Mouse (Mus musculus): ENCODE data around the gene Padi4. TPM values are rescaled to one million over a fixed set of nuclear protein-coding genes. Genes with fewer than 3 reads are reported as not detected.
A peak's percentile ranks its signal among the peaks of the same experiment; 100 is the strongest.

Gene Padi4
- total and polyA plus RNA-seq, 3 experiments, result 0.70 to 2.6 (median 2.5) TPM

DNA sequence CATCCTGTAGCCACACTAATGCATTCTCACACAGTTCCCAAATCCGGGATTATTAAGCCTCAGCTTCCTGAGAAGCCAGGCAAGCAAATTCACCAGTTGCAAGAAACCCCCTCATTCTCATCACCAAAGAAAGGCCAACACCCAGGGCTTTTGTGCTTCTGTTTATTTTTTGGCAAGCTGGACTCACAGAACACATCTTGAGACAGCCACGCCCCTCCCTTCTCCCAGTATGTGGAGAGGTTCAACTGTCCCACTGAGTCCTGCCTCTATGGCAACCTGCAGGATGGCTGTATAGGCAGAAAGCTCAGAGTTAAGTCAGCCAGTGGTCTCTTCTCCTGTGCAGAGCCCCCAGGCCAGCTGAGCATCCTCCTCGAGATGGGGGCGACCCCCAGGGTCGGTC is 11.2 kb upstream of the Padi4 start:
- H3K4me1 ChIP-seq (ENCODE audit: control insufficient read depth, insufficient read depth, low read length), result no peaks in the 10 kb centered on the region
- TF ChIP-seq EP300 (IDR thresholded peaks at IDR 0.05; ENCODE audit: insufficient read depth, low read depth, low read length) (no peak), POLR2A (IDR thresholded peaks at IDR 0.05; ENCODE audit: insufficient read depth, low read depth, low read length) (no peak), CTCF (IDR thresholded peaks at IDR 0.05) (no peak)
- no peak for DNase-seq
- no peaks in the 10 kb centered on the region for H3K79me2 ChIP-seq (replicated peaks; ENCODE audit: control insufficient read depth, insufficient read depth, low read length)
- H3K27ac ChIP-seq, result no peak overlapping the region
- H3K36me3 ChIP-seq (ENCODE audit: control insufficient read depth, insufficient read depth, low read length), result no peaks in the 10 kb centered on the region
- no peak overlapping the region for H3K4me3 ChIP-seq
- 88% methylated on average over 5 of the region's 5 CpGs for WGBS
- H3K9ac ChIP-seq (ENCODE audit: low read depth, low read length), result no peak overlapping the region
- intact Hi-C loops (cut with DNase I), result no loop called here
- H3K27me3 ChIP-seq (ENCODE audit: control insufficient read depth, insufficient read depth, low read length), result no peaks in the 10 kb centered on the region; the same call in 1 of the 2 replicates

DNA sequence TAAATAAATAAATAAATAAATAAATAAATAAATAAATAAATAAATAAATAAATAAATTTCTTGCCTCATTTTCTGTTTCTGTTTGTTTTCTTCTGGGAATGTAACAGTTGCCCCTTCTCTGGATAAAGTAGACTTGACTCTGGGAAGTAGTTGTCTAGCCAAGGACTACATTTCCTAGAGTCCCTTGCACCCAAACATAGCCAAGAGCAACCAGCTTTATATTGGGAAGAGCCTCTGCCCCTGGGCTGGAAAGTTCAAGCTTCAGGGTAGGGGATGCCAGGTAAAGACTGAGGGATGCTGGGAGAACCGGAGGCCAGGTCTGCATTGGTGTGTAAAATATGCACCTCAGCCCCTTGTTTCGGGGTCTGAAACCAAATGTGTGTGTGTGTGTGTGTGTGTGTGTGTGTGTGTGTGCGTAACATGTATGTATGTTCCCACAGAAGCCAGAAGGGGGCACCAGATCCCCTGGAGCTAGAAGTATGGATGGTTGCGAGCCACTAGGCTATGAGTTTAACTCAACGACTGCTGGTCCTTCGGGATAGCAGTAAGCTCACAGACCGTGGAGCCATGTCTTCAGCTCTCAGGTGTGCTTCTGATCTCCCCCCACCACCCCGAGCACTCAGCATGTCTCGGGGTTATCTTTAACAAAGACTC is 10.4 kb upstream of the Padi4 start:
- Histone ChIP-seq H3K4me3 (no peak overlapping the region), H3K4me1 (ENCODE audit: control insufficient read depth, insufficient read depth, low read length) (no peaks in the 10 kb centered on the region), H3K27me3 (ENCODE audit: control insufficient read depth, insufficient read depth, low read length) (no peaks in the 10 kb centered on the region; the same call in 1 of the 2 replicates), H3K27ac (no peak overlapping the region), H3K9ac (ENCODE audit: low read depth, low read length) (no peak overlapping the region), H3K36me3 (ENCODE audit: control insufficient read depth, insufficient read depth, low read length) (no peaks in the 10 kb centered on the region), H3K79me2 (replicated peaks; ENCODE audit: control insufficient read depth, insufficient read depth, low read length) (no peaks in the 10 kb centered on the region)
- no peak for DNase-seq
- WGBS, result 97% methylated on average over 9 of the region's 9 CpGs
- TF ChIP-seq EP300 (IDR thresholded peaks at IDR 0.05; ENCODE audit: insufficient read depth, low read depth, low read length), result no peak
- intact Hi-C loops (cut with DNase I), result no loop called here

DNA sequence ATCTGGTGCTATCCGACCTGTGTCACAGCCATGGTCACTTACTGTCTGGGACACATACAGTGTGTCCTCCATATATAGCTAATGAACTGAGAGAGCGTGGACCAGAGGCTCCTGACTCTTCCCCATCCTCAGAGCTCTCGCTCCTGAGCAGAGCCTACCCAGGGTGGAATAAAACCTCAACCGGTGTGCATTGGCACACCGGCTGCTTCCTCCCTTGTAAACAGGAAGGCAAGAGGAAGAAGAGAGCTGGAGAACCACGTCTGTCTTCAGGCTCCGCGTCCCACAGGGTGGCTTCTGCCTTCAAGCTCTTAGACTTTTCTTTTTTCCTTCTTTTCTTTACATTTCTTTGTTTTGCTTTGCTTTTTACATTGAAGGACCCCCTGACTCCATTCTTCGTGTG is 8.8 kb upstream of the Padi4 start:
- DNase-seq, result no peak

DNA sequence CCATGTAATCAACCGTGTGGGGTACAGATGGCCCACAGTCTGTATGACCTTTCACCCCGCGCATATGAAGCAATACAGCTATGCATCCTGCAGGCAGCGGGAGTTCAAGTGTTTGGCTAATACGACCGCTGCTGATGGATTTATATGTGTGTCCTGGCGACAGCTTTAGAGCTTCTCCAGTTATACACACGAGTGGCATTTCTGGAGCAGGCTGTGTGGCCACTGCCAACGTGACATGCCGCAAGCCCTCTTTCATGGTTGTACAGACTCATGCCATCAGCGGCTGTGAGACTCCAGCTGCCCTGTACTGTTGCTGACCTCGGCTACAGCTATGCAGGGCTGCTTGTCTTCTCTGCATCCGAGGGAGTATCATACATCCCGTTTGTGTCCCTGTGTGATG is 6.5 kb upstream of the Padi4 start:
- WGBS, result 79% methylated on average over 14 of the region's 14 CpGs
- intact Hi-C loops (cut with DNase I), result no loop called here
- DNase-seq, result no peak
- no peak overlapping the region for H3K9ac ChIP-seq (ENCODE audit: low read depth, low read length)
- no peaks in the 10 kb centered on the region for H3K4me1 ChIP-seq (ENCODE audit: control insufficient read depth, insufficient read depth, low read length)
- no peaks in the 10 kb centered on the region for H3K36me3 ChIP-seq (ENCODE audit: control insufficient read depth, insufficient read depth, low read length)
- TF ChIP-seq EP300 (IDR thresholded peaks at IDR 0.05; ENCODE audit: insufficient read depth, low read depth, low read length), result no peak
- TF ChIP-seq POLR2A (IDR thresholded peaks at IDR 0.05; ENCODE audit: insufficient read depth, low read depth, low read length), result no peak
- H3K27ac ChIP-seq, result no peak overlapping the region
- no peak overlapping the region for H3K4me3 ChIP-seq
- H3K79me2 ChIP-seq (replicated peaks; ENCODE audit: control insufficient read depth, insufficient read depth, low read length), result no peaks in the 10 kb centered on the region
- H3K27me3 ChIP-seq (ENCODE audit: control insufficient read depth, insufficient read depth, low read length), result no peaks in the 10 kb centered on the region; the same call in 1 of the 2 replicates

More for the DNA sequence above, 8.8 kb upstream of the Padi4 start:
- no peaks in the 10 kb centered on the region; the same call in 1 of the 2 replicates for H3K27me3 ChIP-seq (ENCODE audit: control insufficient read depth, insufficient read depth, low read length)
- H3K9ac ChIP-seq (ENCODE audit: low read depth, low read length), result no peak overlapping the region
- intact Hi-C loops (cut with DNase I), result no loop called here
- H3K4me3 ChIP-seq, result no peak overlapping the region
- H3K27ac ChIP-seq, result no peak overlapping the region
- TF ChIP-seq POLR2A (IDR thresholded peaks at IDR 0.05; ENCODE audit: insufficient read depth, low read depth, low read length) (no peak), EP300 (IDR thresholded peaks at IDR 0.05; ENCODE audit: insufficient read depth, low read depth, low read length) (no peak), CTCF (IDR thresholded peaks at IDR 0.05) (no peak)
- WGBS, result 67% methylated on average over 9 of the region's 9 CpGs
- no peaks in the 10 kb centered on the region for H3K79me2 ChIP-seq (replicated peaks; ENCODE audit: control insufficient read depth, insufficient read depth, low read length)
- H3K36me3 ChIP-seq (ENCODE audit: control insufficient read depth, insufficient read depth, low read length), result no peaks in the 10 kb centered on the region
- H3K4me1 ChIP-seq (ENCODE audit: control insufficient read depth, insufficient read depth, low read length), result no peaks in the 10 kb centered on the region

DNA sequence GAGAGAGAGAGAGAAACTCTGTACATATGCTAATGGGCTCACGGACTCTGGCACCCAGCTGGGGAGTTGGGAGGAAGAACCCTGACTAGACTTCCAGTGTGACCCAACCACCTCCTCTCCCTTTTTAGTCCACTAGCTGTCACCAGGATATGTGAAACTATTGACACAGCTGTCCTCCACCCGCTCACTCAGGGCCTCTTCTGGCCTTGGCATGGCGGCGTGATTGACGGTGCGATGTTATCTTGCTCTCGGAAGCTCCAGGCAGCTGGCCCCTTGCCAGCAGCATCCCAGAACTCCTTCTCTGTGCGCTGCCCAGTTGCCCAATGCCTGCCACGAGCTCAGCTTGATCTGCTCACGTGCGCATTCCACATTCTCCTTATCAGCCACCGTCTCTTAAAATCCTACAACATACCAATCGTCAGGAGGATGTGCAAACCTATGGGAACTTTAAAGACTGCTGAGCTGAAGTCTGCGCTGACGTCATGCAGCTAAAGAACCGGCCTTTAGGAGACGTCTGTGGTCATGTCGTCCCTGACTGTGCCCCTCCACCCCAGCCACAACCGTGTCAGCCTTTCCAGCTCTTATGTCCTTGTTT is 5.9 kb upstream of the Padi4 start:
- WGBS, result 16% methylated on average over 19 of the region's 19 CpGs
- intact Hi-C loops (cut with DNase I), result no loop called here
- Histone ChIP-seq H3K27ac (no peak overlapping the region), H3K9ac (ENCODE audit: low read depth, low read length) (no peak overlapping the region), H3K4me3 (no peak overlapping the region), H3K36me3 (ENCODE audit: control insufficient read depth, insufficient read depth, low read length) (no peaks in the 10 kb centered on the region), H3K4me1 (ENCODE audit: control insufficient read depth, insufficient read depth, low read length) (no peaks in the 10 kb centered on the region), H3K27me3 (ENCODE audit: control insufficient read depth, insufficient read depth, low read length) (no peaks in the 10 kb centered on the region; the same call in 1 of the 2 replicates), H3K79me2 (replicated peaks; ENCODE audit: control insufficient read depth, insufficient read depth, low read length) (no peaks in the 10 kb centered on the region)
- TF ChIP-seq CTCF (IDR thresholded peaks at IDR 0.05), result no peak
- TF ChIP-seq POLR2A (IDR thresholded peaks at IDR 0.05; ENCODE audit: insufficient read depth, low read depth, low read length), result no peak
- no peak for TF ChIP-seq EP300 (IDR thresholded peaks at IDR 0.05; ENCODE audit: insufficient read depth, low read depth, low read length)
- DNase-seq, result peak; percentile 26 to 46

DNA sequence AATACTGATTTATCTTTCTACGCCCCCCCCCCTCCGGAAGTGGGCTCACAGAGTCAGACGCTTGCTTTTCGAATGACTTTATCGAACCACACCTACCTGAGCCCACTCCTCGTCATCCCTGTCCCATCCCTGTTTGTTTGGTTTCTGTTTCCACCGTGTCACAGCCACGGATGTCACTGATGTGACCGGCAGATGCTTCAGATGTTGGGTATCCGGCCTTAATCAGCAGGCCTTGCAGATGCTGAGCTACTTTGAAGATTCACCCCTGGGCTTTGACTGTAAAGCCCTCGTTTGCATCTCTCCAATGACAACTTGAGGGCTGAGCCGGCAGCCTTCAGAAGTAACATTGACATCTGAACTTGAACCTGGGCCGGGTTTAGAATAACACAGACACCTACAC is 2.6 kb upstream of the Padi4 start:
- TF ChIP-seq EP300 (IDR thresholded peaks at IDR 0.05; ENCODE audit: insufficient read depth, low read depth, low read length), result no peak
- TF ChIP-seq CTCF (IDR thresholded peaks at IDR 0.05), result no peak
- TF ChIP-seq POLR2A (IDR thresholded peaks at IDR 0.05; ENCODE audit: insufficient read depth, low read depth, low read length), result no peak
- Histone ChIP-seq H3K4me1 (ENCODE audit: control insufficient read depth, insufficient read depth, low read length) (no peaks in the 10 kb centered on the region), H3K4me3 (no peak overlapping the region), H3K79me2 (replicated peaks; ENCODE audit: control insufficient read depth, insufficient read depth, low read length) (no peaks in the 10 kb centered on the region), H3K27ac (no peak overlapping the region), H3K27me3 (ENCODE audit: control insufficient read depth, insufficient read depth, low read length) (no peaks in the 10 kb centered on the region; the same call in 1 of the 2 replicates), H3K36me3 (ENCODE audit: control insufficient read depth, insufficient read depth, low read length) (no peaks in the 10 kb centered on the region), H3K9ac (ENCODE audit: low read depth, low read length) (no peak overlapping the region)
- intact Hi-C loops (cut with DNase I), result no loop called here
- no peak for DNase-seq
- 74% methylated on average over 13 of the region's 13 CpGs for WGBS
